In the genomic region with DNA sequence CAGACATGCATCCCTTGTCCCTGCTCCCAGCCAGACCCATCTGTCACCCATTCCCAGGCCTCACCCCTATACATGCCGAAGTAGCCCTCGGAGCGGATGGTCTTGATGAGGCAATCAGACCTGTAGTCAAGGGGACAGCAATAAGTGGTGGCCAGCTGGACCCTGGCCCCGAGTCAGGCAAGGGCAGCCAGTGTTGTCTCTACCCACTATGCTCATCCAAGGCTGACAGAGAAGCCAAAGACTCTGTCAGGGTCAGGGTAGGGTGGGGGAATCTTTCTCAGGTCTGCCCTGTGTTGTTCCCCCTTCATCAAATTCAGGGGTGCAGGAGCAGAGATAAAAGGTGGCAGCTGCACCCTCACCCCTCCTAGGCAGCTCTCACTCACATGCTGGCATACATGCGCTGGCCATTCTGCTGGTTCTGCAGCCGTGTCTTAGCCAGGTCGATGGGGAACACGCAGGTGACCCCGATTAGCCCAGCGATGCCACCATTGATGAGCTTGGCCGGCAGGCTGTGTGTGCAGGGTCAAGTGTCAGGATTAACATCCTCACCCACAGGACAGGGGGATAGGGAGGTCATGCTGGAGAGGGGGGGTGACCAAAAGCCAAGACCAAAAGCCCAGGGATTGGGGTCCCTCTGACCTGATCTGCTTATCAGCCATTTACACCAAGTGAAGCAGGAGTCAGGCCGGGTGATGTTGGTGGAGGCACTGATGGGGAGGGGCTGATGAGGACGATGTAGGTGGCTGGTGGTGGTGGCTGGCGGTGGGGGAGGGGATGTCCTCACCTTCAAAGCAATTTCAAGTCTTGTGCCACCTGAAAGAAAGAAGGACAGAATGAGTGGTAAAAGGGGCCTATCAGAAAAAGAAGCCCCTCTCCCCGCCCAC, we compare ENCODE assay signal across 8 mouse cellular contexts. TPM values are rescaled to one million over a fixed set of nuclear protein-coding genes. Genes with fewer than 3 reads are reported as not detected.
DNase-seq lines count a peak whose midpoint lies in the region; ATAC-seq and TF ChIP-seq lines count a peak whose summit lies in the region.

No protein-coding gene starts in this region.

- H3K9me3 ChIP-seq in heart, embryonic 10.5 days: no peaks in the 10 kb centered on the region
- H3K9me3 ChIP-seq in ES-E14 (ENCODE audit: control insufficient read depth, insufficient read depth, low read depth, low read length): no peaks in the 10 kb centered on the region
- no peaks in the 10 kb centered on the region for H3K9me3 ChIP-seq in forebrain, embryonic 12.5 days
- no peaks in the 10 kb centered on the region for H3K9me3 ChIP-seq in liver, embryonic 13.5 days (replicated peaks)

- H3K27ac ChIP-seq in heart, embryonic 10.5 days: peak overlapping the region; percentile 77
- H3K27ac ChIP-seq in ES-E14 (ENCODE audit: insufficient read depth, low read depth, low read length, poor library complexity, severe bottlenecking): no peak overlapping the region
- H3K27ac ChIP-seq in forebrain, embryonic 12.5 days: peak overlapping the region; percentile 81
- no peak overlapping the region for H3K27ac ChIP-seq in liver, embryonic 13.5 days

- no peaks in the 10 kb centered on the region for H3K27me3 ChIP-seq in heart, embryonic 10.5 days (ENCODE audit: insufficient read depth, poor library complexity, severe bottlenecking)
- no peaks in the 10 kb centered on the region for H3K27me3 ChIP-seq in forebrain, embryonic 12.5 days
- H3K27me3 ChIP-seq in liver, embryonic 13.5 days: no peaks in the 10 kb centered on the region

- peak overlapping the region; percentile 63 for H3K4me3 ChIP-seq in heart, embryonic 10.5 days
- H3K4me3 ChIP-seq in ES-E14 (ENCODE audit: insufficient read depth in 1 of 2, low read depth in 1 of 2, low read length in 2 of 2, poor library complexity in 1 of 2, severe bottlenecking in 1 of 2): peak overlapping the region; percentile 19 to 63; a peak in 2 of 4 replicates
- peak overlapping the region; percentile 55 for H3K4me3 ChIP-seq in forebrain, embryonic 12.5 days (replicated peaks)
- peak overlapping the region; percentile 71 for H3K4me3 ChIP-seq in liver, embryonic 13.5 days (replicated peaks)

- peaks cover 68% of the 10 kb centered on the region for H3K4me1 ChIP-seq in heart, embryonic 10.5 days
- H3K4me1 ChIP-seq in ES-E14 (ENCODE audit: control insufficient read depth in 2 of 2, insufficient read depth in 2 of 2, low read length in 2 of 2, poor library complexity in 1 of 2): peaks cover 4 to 29% of the 10 kb centered on the region in 2 experiments; a peak in 3 of 4 replicates
- H3K4me1 ChIP-seq in forebrain, embryonic 12.5 days: peaks cover 66% of the 10 kb centered on the region
- H3K4me1 ChIP-seq in liver, embryonic 13.5 days (replicated peaks): peaks cover 81% of the 10 kb centered on the region

- intact Hi-C loops in heart, postnatal 10 days (cut with DNase I): no loop called here

- H3K36me3 ChIP-seq in heart, embryonic 10.5 days: peaks cover 45% of the 10 kb centered on the region
- H3K36me3 ChIP-seq in ES-E14 (ENCODE audit: control insufficient read depth, insufficient read depth, low read length, poor library complexity, severe bottlenecking): peaks cover 28% of the 10 kb centered on the region
- peaks cover 47% of the 10 kb centered on the region for H3K36me3 ChIP-seq in forebrain, embryonic 12.5 days (replicated peaks)
- H3K36me3 ChIP-seq in liver, embryonic 13.5 days: peaks cover 51% of the 10 kb centered on the region

- in situ Hi-C loops in ES-E14 (cut with MboI; ENCODE audit: low sequenced_read_pairs in 2 of 2, unreplicated experiment in 2 of 2): no loop called here

- 75% methylated on average over 15 of the region's 15 CpGs for WGBS in heart, embryonic 10.5 days
- 76% methylated on average over 15 of the region's 15 CpGs for WGBS in forebrain, embryonic 12.5 days
- 77% methylated on average over 15 of the region's 15 CpGs for WGBS in liver, embryonic 13.5 days (ENCODE audit: insufficient replicate concordance)

- DNase-seq in heart, embryonic 10.5 days (ENCODE audit: low spot score): no peak
- DNase-seq in heart, postnatal 10 days: no peak
- DNase-seq in ES-E14 (ENCODE audit: low read depth, low spot score): no peak
- no peak for DNase-seq in liver, embryonic 13.5 days
- DNase-seq in spleen, postnatal 14 days (ENCODE audit: low spot score in 2 of 2): no peak
- no peak for DNase-seq in layer of hippocampus, adult 9-11 months

- peak overlapping the region; percentile 45; the same call in 1 of the 2 replicates for H3K9ac ChIP-seq in ES-E14 (ENCODE audit: insufficient read depth, low read depth, low read length, poor library complexity, severe bottlenecking)
- peak overlapping the region; percentile 53 for H3K9ac ChIP-seq in forebrain, embryonic 12.5 days
- H3K9ac ChIP-seq in liver, embryonic 13.5 days: no peak overlapping the region

- H3K4me2 ChIP-seq in forebrain, embryonic 12.5 days: peak overlapping the region; percentile 64
- peak overlapping the region; percentile 93 for H3K4me2 ChIP-seq in liver, embryonic 13.5 days

- ATAC-seq in forebrain, embryonic 12.5 days (ENCODE audit: low FRiP score): no peak
- no peak for ATAC-seq in liver, embryonic 13.5 days (ENCODE audit: low read depth)
- no peak for ATAC-seq in granulocyte monocyte progenitor cell, adult 5-6 weeks (replicated peaks; ENCODE audit: poor library complexity, severe bottlenecking)

TF ChIP-seq in ES-E14, 5 proteins besides CTCF, POLR2A, EP300 and RAD21:
- TF ChIP-seq ZNF384 (IDR thresholded peaks at IDR 0.05; ENCODE audit: low read depth, low read length): no peak
- TF ChIP-seq CHD2 (IDR thresholded peaks at IDR 0.05; ENCODE audit: low read depth, low read length): no peak
- no peak for TF ChIP-seq HCFC1 (IDR thresholded peaks at IDR 0.05; ENCODE audit: borderline replicate concordance, insufficient read depth, low read length)
- no peak for TF ChIP-seq MAFK (IDR thresholded peaks at IDR 0.05; ENCODE audit: insufficient read depth, low read depth, low read length)
- TF ChIP-seq ZC3H11A (IDR thresholded peaks at IDR 0.05; ENCODE audit: borderline replicate concordance, low read depth, low read length): no peak

RNA-seq across cellular contexts. Expression of a gene that starts 3.9 kb away (rescaled TPM):
- polyA plus RNA-seq in heart, embryonic 10.5 days (2016; fragmentation: Nextera tagmentation; extraction: Ambion mirVana): 22.6 and 30.8 TPM in 2 replicates
- 10 to 100 TPM; 53.3 to 59.8 TPM for total RNA-seq in heart, postnatal 10 days (2021)
- total RNA-seq in ES-E14 (2012; rRNA removed): 16.2 and 19.8 TPM in 2 replicates
- 57.4 and 60.9 TPM in 2 replicates for polyA plus RNA-seq in forebrain, embryonic 12.5 days (2016; fragmentation: Nextera tagmentation; extraction: Ambion mirVana)
- 16.6 and 20.4 TPM in 2 replicates for polyA plus RNA-seq in liver, embryonic 13.5 days (2015; fragmentation: Nextera tagmentation; extraction: Ambion mirVana)
- 18.8 and 36.2 TPM in 2 replicates for total RNA-seq in granulocyte monocyte progenitor cell, adult 5-6 weeks (2014; fragmentation: Nextera tagmentation)
- total RNA-seq in granulocyte monocyte progenitor cell, adult 5-6 weeks (2017): 4.3 and 4.9 TPM in 2 replicates

RNA-seq across cellular contexts. Expression of a gene that starts 4.5 kb away (rescaled TPM):
- polyA plus RNA-seq in heart, embryonic 10.5 days (2016; fragmentation: Nextera tagmentation; extraction: Ambion mirVana): 13.7 and 23.5 TPM in 2 replicates
- total RNA-seq in heart, postnatal 10 days (2021): 1 to 10 TPM; 1.6 TPM
- 1.5 and 2.7 TPM in 2 replicates for total RNA-seq in ES-E14 (2012; rRNA removed)
- 20.5 and 22.5 TPM in 2 replicates for polyA plus RNA-seq in forebrain, embryonic 12.5 days (2016; fragmentation: Nextera tagmentation; extraction: Ambion mirVana)
- 0.10 and 0.14 TPM in 2 replicates for polyA plus RNA-seq in liver, embryonic 13.5 days (2015; fragmentation: Nextera tagmentation; extraction: Ambion mirVana)
- total RNA-seq in granulocyte monocyte progenitor cell, adult 5-6 weeks (2014; fragmentation: Nextera tagmentation): not detected in 2 replicates
- total RNA-seq in granulocyte monocyte progenitor cell, adult 5-6 weeks (2017): not detected in 2 replicates

RNA-seq across cellular contexts. Expression of a gene that starts 10.1 kb away (rescaled TPM):
- polyA plus RNA-seq in heart, embryonic 10.5 days (2016; fragmentation: Nextera tagmentation; extraction: Ambion mirVana): 18.0 and 18.2 TPM in 2 replicates
- 1 to 10 TPM; 2.3 to 3.5 TPM for total RNA-seq in heart, postnatal 10 days (2021)
- total RNA-seq in ES-E14 (2012; rRNA removed): 23.4 and 36.0 TPM in 2 replicates
- polyA plus RNA-seq in forebrain, embryonic 12.5 days (2016; fragmentation: Nextera tagmentation; extraction: Ambion mirVana): 16.9 and 18.8 TPM in 2 replicates
- polyA plus RNA-seq in liver, embryonic 13.5 days (2015; fragmentation: Nextera tagmentation; extraction: Ambion mirVana): 10.9 and 11.4 TPM in 2 replicates
- 33.2 and 45.1 TPM in 2 replicates for total RNA-seq in granulocyte monocyte progenitor cell, adult 5-6 weeks (2014; fragmentation: Nextera tagmentation)
- 10.5 and 16.4 TPM in 2 replicates for total RNA-seq in granulocyte monocyte progenitor cell, adult 5-6 weeks (2017)

RNA-seq across cellular contexts. Expression of a gene that starts 13.4 kb away (rescaled TPM):
- polyA plus RNA-seq in heart, embryonic 10.5 days (2016; fragmentation: Nextera tagmentation; extraction: Ambion mirVana): 882 and 900 TPM in 2 replicates
- 1,000 to 10,000 TPM; 1,065 to 1,124 TPM for total RNA-seq in heart, postnatal 10 days (2021)
- total RNA-seq in ES-E14 (2012; rRNA removed): 3,085 and 4,150 TPM in 2 replicates
- 950 and 986 TPM in 2 replicates for polyA plus RNA-seq in forebrain, embryonic 12.5 days (2016; fragmentation: Nextera tagmentation; extraction: Ambion mirVana)
- polyA plus RNA-seq in liver, embryonic 13.5 days (2015; fragmentation: Nextera tagmentation; extraction: Ambion mirVana): 1,223 and 1,240 TPM in 2 replicates
- total RNA-seq in granulocyte monocyte progenitor cell, adult 5-6 weeks (2014; fragmentation: Nextera tagmentation): 2,601 and 5,139 TPM in 2 replicates
- total RNA-seq in granulocyte monocyte progenitor cell, adult 5-6 weeks (2017): 2,496 and 4,245 TPM in 2 replicates

RNA-seq across cellular contexts. Expression of a gene that starts 19.8 kb away (rescaled TPM):
- polyA plus RNA-seq in heart, embryonic 10.5 days (2016; fragmentation: Nextera tagmentation; extraction: Ambion mirVana): 29.5 and 37.4 TPM in 2 replicates
- 10 to 100 TPM; 12.2 to 15.0 TPM for total RNA-seq in heart, postnatal 10 days (2021)
- total RNA-seq in ES-E14 (2012; rRNA removed): 25.9 and 41.2 TPM in 2 replicates
- 47.0 and 50.0 TPM in 2 replicates for polyA plus RNA-seq in forebrain, embryonic 12.5 days (2016; fragmentation: Nextera tagmentation; extraction: Ambion mirVana)
- 18.1 and 18.3 TPM in 2 replicates for polyA plus RNA-seq in liver, embryonic 13.5 days (2015; fragmentation: Nextera tagmentation; extraction: Ambion mirVana)
- 19.7 and 41.9 TPM in 2 replicates for total RNA-seq in granulocyte monocyte progenitor cell, adult 5-6 weeks (2014; fragmentation: Nextera tagmentation)
- total RNA-seq in granulocyte monocyte progenitor cell, adult 5-6 weeks (2017): 10.8 and 15.6 TPM in 2 replicates

Comparison
In these comparisons a context has a peak if more than half of its experiments do, and no peak if none do; other contexts are left out.
1. H3K27ac ChIP-seq: peak in heart, embryonic 10.5 days (single experiment) and forebrain, embryonic 12.5 days (single experiment); none in ES-E14 (single experiment) and liver, embryonic 13.5 days (single experiment).
2. Peak in every context shown above with its lines, with median percentiles within 50 percentile points of each other: H3K4me3 ChIP-seq.